8 mouse cellular contexts compared by ENCODE assay signal in the genomic region with DNA sequence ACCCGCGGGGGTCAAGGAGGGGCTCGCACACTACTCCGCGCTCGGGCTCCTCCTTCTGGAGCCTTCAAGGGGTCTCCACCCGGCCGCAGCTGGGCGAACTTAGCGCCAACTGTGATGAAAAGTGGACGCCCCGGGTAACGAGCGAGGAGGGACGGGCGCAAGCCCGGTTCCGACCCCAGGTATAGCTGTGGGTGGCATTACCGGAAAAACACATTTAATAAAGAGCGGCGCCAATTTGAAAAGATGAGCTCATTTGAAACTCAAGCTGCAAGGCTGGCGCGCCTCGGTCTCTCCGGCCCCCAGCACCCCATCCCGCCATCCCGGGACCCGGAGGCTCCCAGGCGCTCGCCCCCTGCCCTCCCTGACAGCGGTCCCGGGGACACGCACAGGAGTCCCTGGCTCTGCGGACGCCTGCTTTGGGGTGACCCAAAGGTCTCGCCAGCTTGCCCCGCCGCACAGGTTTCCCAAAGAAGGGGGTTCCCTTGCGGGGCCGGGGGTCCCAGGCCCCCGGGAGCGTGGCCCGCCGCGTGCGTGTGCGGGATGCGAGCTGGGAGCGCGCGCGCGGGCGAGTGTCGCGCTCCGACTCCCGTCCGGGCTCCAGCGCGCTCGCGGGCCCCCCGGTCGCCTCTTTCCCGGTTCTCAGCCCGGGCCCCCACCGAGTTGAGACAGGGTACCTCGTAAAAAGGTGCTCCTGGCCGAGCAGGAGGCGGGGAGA. TPM values are rescaled to one million over a fixed set of nuclear protein-coding genes. Genes with fewer than 3 reads are reported as not detected.
DNase-seq lines count a peak whose midpoint lies in the region; ATAC-seq and TF ChIP-seq lines count a peak whose summit lies in the region.

No protein-coding gene starts in this region.

- H3K4me2 ChIP-seq in liver, embryonic 11.5 days, result peak overlapping the region; percentile 64

- H3K79me2 ChIP-seq in C2C12 (ENCODE audit: control insufficient read depth, insufficient read depth), result peaks cover 60% of the 10 kb centered on the region

- no peaks in the 10 kb centered on the region; the same call in 1 of the 2 replicates for H3K9me3 ChIP-seq in erythroblast, embryonic 14.5 days (ENCODE audit: control insufficient read depth, low read length)
- no peaks in the 10 kb centered on the region for H3K9me3 ChIP-seq in liver, embryonic 11.5 days (ENCODE audit: control insufficient read depth, low read length)

- peak overlapping the region; percentile 52 for H3K27ac ChIP-seq in liver, embryonic 11.5 days (ENCODE audit: low read depth, low read length)

- WGBS in liver, embryonic 11.5 days, result under 1% methylated on average over 71 of the region's 71 CpGs

- H3K9ac ChIP-seq in liver, embryonic 11.5 days (ENCODE audit: low read depth, low read length), result peak overlapping the region; percentile 82

- no peak for ATAC-seq in erythroblast, adult 5-6 weeks (replicated peaks; ENCODE audit: low FRiP score, poor library complexity, severe bottlenecking)
- no peak for ATAC-seq in liver, embryonic 11.5 days (replicated peaks; ENCODE audit: low FRiP score)

- intact Hi-C loops in heart, postnatal 36 days (cut with DNase I), result loop anchor here (5.0 kb wide), 1 partner anchor 106 kb away; a partner anchor contains a TSS

- no peaks in the 10 kb centered on the region; the same call in 1 of the 2 replicates for H3K4me1 ChIP-seq in erythroblast, embryonic 14.5 days (ENCODE audit: control insufficient read depth)
- H3K4me1 ChIP-seq in liver, embryonic 11.5 days (replicated peaks; ENCODE audit: control insufficient read depth, insufficient read depth, low read length), result no peaks in the 10 kb centered on the region

- TF ChIP-seq CTCF in C2C12 (IDR thresholded peaks at IDR 0.05; ENCODE audit: control insufficient read depth, insufficient read depth, insufficient read length), result no peak

- peak overlapping the region; percentile 59 for H3K4me3 ChIP-seq in erythroblast, embryonic 14.5 days (replicated peaks)
- H3K4me3 ChIP-seq in C2C12 (ENCODE audit: insufficient read depth, poor library complexity, severe bottlenecking), result peak overlapping the region; percentile 82
- peak overlapping the region; percentile 82 for H3K4me3 ChIP-seq in liver, embryonic 11.5 days (ENCODE audit: low read depth, low read length)

- H3K27me3 ChIP-seq in erythroblast, embryonic 14.5 days (ENCODE audit: control insufficient read depth), result peaks cover 73% of the 10 kb centered on the region
- no peaks in the 10 kb centered on the region for H3K27me3 ChIP-seq in C2C12 (ENCODE audit: control insufficient read depth, insufficient read depth, insufficient read length)
- peaks cover 43% of the 10 kb centered on the region for H3K27me3 ChIP-seq in liver, embryonic 11.5 days (replicated peaks; ENCODE audit: control insufficient read depth, insufficient read depth, low read length)

- DNase-seq in embryo, embryonic 9.5 days (ENCODE audit: extremely low spot score), result peak; percentile 80
- peak; percentile 25 to 38 for DNase-seq in heart, postnatal 36 days
- peak; percentile 73 for DNase-seq in liver, embryonic 11.5 days (ENCODE audit: low spot score)
- peak; percentile 4 for DNase-seq in ovary, adult 18-20 months (ENCODE audit: low spot score)
- DNase-seq in layer of hippocampus, adult 8-10 months (ENCODE audit: low spot score in 2 of 2), result no peak

- H3K36me3 ChIP-seq in erythroblast, embryonic 14.5 days (ENCODE audit: control insufficient read depth), result no peaks in the 10 kb centered on the region
- H3K36me3 ChIP-seq in C2C12 (ENCODE audit: control insufficient read depth, insufficient read depth), result no peaks in the 10 kb centered on the region
- no peaks in the 10 kb centered on the region for H3K36me3 ChIP-seq in liver, embryonic 11.5 days (ENCODE audit: control insufficient read depth, insufficient read depth, low read length)

- H3K79me3 ChIP-seq in C2C12 (ENCODE audit: low read depth), result peaks cover 51% of the 10 kb centered on the region

- H3ac ChIP-seq in C2C12 (ENCODE audit: control insufficient read depth, insufficient read length, low read depth), result peak overlapping the region; percentile 97

TF ChIP-seq in C2C12, 6 proteins besides CTCF, POLR2A, EP300 and RAD21:
- TF ChIP-seq MYOD1 (IDR thresholded peaks at IDR 0.05; ENCODE audit: control insufficient read depth, insufficient read length, low read depth) (no peak), CEBPB (IDR thresholded peaks at IDR 0.05; ENCODE audit: low read depth) (no peak), MAX (IDR thresholded peaks at IDR 0.05) (no peak), FOSL1 (IDR thresholded peaks at IDR 0.05; ENCODE audit: insufficient read depth, low read length, poor library complexity, severe bottlenecking) (no peak), MYOG (IDR thresholded peaks at IDR 0.05; ENCODE audit: control insufficient read depth, extremely low read depth, insufficient read length) (no peak), USF1 (IDR thresholded peaks at IDR 0.05; ENCODE audit: low read depth) (no peak)
TF ChIP-seq in C2C12: peak in this region for 0.

RNA-seq across cellular contexts. Expression of a gene that starts 1.6 kb away (rescaled TPM):
- polyA plus RNA-seq in erythroblast, embryonic 14.5 days (2012), result 0.14 and 0.22 TPM in 2 replicates
- 0.19 and 0.84 TPM in 2 replicates for total RNA-seq in erythroblast, adult 5-6 weeks (2015; ENCODE audit: low replicate concordance)
- total RNA-seq in erythroblast, adult 5-6 weeks (2017; ENCODE audit: low replicate concordance), result 0.09 and 0.42 TPM in 2 replicates
- 24.3 TPM for polyA plus RNA-seq in C2C12 (2012; fragmentation: generic; extraction: Trizol)
- 10 to 100 TPM in 1 of 2 experiments, 1 to 10 TPM in 1; 4.6 to 10.1 TPM for total RNA-seq in heart, postnatal 36 days (2021)
- polyA plus RNA-seq in liver, embryonic 11.5 days (2014; fragmentation: Nextera tagmentation; extraction: Ambion mirVana), result 75.1 and 77.1 TPM in 2 replicates
- under 1 TPM in 3 of 4 experiments, not detected in 1; 0.06 to 0.40 (median 0.39) TPM for total RNA-seq in layer of hippocampus, adult 8-10 months (2022)

Comparison
In these comparisons a context has a peak if more than half of its experiments do, and no peak if none do; other contexts are left out.
1. DNase-seq: peak in embryo, embryonic 9.5 days (single experiment), heart, postnatal 36 days (2 of 2), liver, embryonic 11.5 days (single experiment) and ovary, adult 18-20 months (single experiment); none in layer of hippocampus, adult 8-10 months (0 of 2).
2. Peak in every context shown above with its lines, with median percentiles within 50 percentile points of each other: H3K4me3 ChIP-seq.